Mouse (Mus musculus): ENCODE measurements at regions not wholly inside any gene's neighbourhood (a gene's known extent, or its start where the extent isn't known, plus 50 kb on each side); places are given as distances from the start of the nearest gene placed in this dataset.
"Not testable (repeated sequence)": the region's sequence is repeated elsewhere in the genome, so short reads cannot be mapped to it uniquely, and the experiment has no call there.

DNA sequence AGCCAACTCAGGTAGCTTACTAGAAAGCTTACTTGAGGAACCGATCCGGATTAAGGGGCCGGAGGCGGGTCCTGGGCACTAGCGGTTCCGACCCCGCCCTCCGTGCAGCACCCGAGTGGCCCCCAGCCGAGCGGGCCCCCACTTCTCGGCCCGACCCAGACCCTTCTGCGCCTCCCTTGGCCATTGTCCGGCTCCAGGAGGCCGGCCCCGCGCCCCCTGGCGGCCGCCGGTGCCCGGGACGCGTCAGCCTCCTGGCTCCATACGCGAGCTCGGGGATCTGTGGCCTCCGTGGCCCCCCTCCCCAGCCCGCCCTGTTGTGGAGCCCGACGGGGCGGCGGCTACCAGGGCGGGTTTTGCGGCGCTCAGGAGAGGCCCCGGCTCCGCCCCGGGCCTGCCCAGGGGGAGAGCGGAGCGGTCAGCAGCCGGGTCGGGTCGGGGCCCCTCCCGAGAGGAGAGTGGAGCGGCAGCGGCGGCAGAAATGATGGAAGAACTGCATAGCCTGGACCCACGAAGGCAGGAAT, 94.3 kb upstream of the Zfp986 start:
- not testable (repeated sequence) for H3K9me3 ChIP-seq; H3K27ac ChIP-seq (replicated peaks); H3K4me1 ChIP-seq (replicated peaks); H3K9ac ChIP-seq; H3K27me3 ChIP-seq; H3K36me3 ChIP-seq
- H3K4me2 ChIP-seq, result peak overlapping the region; percentile 53
- WGBS, result 4% methylated on average over 47 of the region's 49 CpGs
- ATAC-seq (ENCODE audit: low FRiP score, low read depth), result peak; percentile 91
- H3K4me3 ChIP-seq, result peak overlapping the region; percentile 35

DNA sequence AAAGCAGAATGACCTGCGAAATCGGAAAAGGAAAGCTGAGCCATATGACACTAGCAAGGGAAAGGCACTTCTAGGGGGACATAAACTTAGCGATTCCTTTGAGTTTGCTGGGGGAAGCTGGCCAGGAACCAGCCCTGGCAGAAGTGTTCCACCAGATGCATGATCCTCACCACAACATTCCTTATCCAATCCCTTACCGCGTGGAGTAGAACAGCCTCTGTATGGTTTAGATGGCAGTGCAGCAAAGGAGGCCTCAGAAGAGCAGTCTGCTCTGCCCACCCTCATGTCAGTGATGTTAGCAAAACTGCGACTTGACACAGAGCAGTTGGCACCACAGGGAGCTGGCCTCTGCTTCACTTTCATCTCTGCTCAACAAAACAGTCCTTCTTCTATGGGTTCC, 93.7 kb upstream of the Zfp986 start:
- not testable (repeated sequence) for H3K9ac ChIP-seq; H3K9me3 ChIP-seq; H3K36me3 ChIP-seq; H3K4me3 ChIP-seq; H3K27me3 ChIP-seq; ATAC-seq (ENCODE audit: low FRiP score, low read depth); H3K4me2 ChIP-seq; H3K27ac ChIP-seq (replicated peaks); H3K4me1 ChIP-seq (replicated peaks)
- 14% methylated on average over 2 of the region's 6 CpGs for WGBS

DNA sequence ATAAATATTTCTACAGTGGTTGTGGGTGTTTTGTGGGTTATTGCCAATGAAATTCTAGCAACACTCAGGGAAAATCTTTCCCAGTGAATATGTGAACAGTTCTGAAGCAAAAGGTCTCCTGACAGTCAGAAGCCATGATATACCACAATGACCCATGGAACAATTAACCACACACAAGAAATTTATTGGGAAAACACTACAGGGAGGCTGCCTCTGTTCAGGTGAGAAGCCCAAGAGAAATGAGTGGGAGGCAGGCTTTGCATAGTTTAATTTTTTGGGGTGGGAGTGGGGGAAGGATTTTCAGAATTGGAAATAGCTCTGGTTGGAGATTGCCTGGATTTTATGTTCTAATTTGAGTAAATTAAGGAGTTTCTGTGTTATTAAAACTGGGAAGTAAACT, 92.1 kb upstream of the Zfp986 start:
- not testable (repeated sequence) for H3K4me1 ChIP-seq (replicated peaks); H3K9me3 ChIP-seq; H3K4me2 ChIP-seq; H3K27me3 ChIP-seq; H3K9ac ChIP-seq; H3K4me3 ChIP-seq; H3K27ac ChIP-seq (replicated peaks); H3K36me3 ChIP-seq; ATAC-seq (ENCODE audit: low FRiP score, low read depth)

DNA sequence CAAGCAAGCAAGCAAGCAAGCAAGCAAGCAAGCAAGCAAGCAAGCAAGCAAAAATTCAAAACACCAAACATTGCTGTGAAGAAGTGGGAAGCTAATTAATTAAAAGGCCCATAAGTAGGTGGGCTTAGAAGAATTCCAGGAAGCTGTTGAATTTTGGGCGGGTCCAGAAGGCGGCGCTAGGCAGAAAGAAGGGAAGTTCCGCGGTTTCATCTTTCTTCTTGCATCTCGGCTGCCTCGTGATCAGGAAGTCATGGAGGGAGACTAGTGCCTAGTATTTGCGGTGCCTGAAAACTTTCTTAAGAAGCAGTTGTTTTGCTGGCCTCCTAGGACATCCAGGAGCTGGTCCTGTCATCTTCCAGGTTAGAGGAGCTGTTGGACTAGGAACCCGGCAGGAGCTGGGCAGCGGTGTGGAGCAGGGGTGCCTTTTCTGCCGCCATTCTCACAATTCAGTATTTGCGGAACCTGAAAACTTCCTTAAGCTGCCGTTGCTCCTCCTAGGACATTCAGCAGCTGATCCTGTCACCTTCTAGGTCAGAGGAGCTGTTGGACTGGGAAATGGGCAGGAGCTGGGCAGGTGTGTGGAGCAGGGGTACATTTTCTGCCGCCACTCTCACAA, 87.2 kb upstream of the Zfp986 start:
- H3K4me1 ChIP-seq (replicated peaks); H3K9ac ChIP-seq; H3K27ac ChIP-seq (replicated peaks); H3K9me3 ChIP-seq; H3K27me3 ChIP-seq; H3K4me3 ChIP-seq; H3K36me3 ChIP-seq; ATAC-seq (ENCODE audit: low FRiP score, low read depth); H3K4me2 ChIP-seq: not testable (repeated sequence)
- no CpG with 5 or more reads among the region's 14 CpGs for WGBS

DNA sequence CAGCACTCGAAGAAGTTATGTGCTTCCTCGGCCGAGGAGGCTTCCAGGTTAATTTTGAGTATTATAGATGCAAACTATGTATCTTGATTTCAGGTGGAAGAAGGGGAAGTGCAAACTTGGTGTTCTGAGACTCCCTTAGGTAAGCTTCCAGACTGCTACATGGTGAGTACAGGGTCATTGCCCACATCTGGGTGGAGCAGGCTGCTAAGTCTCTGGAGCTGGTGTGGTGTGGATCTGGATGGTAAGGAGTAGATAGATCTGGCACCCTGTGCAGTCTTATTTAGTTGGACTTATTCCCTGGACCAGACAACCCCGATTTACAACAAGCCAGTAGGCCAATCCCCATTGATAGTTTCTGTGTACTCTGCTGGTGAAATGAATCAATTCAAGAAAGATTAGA, 53.9 kb upstream of the Zfp986 start:
- not testable (repeated sequence) for H3K9me3 ChIP-seq; H3K4me1 ChIP-seq (replicated peaks); H3K36me3 ChIP-seq; H3K4me2 ChIP-seq; H3K9ac ChIP-seq; H3K27ac ChIP-seq (replicated peaks); ATAC-seq (ENCODE audit: low FRiP score, low read depth); H3K4me3 ChIP-seq; H3K27me3 ChIP-seq
- WGBS, result no CpG with 5 or more reads among the region's 4 CpGs

All from hindbrain, embryonic 15.5 days (tissue).